Mouse (Mus musculus): Measurements from ENCODE around the gene Sdf4.

DNA sequence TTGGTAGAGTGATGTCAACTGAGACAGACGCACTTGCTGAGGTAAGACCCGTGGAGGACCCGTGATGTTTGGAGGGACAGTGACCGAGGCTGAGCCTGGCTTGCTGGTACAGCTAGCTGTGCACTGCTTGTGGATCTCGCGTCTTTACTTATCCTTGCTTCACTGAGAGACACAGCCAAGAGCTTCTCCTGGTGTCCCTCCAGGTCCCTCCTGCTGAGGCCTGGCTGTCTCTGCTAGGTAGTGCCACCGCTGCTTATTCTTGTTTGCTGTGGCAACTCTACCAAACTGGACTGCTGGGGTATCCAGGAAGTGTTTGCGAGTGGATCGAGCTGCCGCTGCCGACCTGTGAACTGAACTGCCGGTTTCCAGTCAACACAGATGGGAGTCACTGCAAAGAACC, 27.1 kb downstream of the Sdf4 start:
- TF ChIP-seq CTCF (IDR thresholded peaks at IDR 0.05; ENCODE audit: control insufficient read depth, insufficient read depth, low read length) (no peak), POLR2A (IDR thresholded peaks at IDR 0.05; ENCODE audit: borderline replicate concordance, control insufficient read depth, low read depth, low read length) (no peak)
